Mouse (Mus musculus) thymus, adult 2 months (tissue): ENCODE measurements around the gene Pdlim5.

Experiments used
- CTCF ChIP-seq: fragments of 200-500 bp; IDR thresholded peaks from 2 replicates; pipeline ENCODE4 v1.5.1; 2012; ENCODE audit warnings: mild to moderate bottlenecking, control low read depth, low read length, moderate library complexity, borderline replicate concordance; ENCODE audit not compliant: control insufficient read depth, poor library complexity, insufficient read depth; ENCODE audit errors: extremely low read depth
- POLR2A ChIP-seq: fragments of 200-500 bp; IDR thresholded peaks from 2 replicates; pipeline ENCODE4 v1.6.1; 2012; ENCODE audit warnings: mild to moderate bottlenecking, low read length, control low read depth, moderate library complexity; ENCODE audit not compliant: control insufficient read depth, poor library complexity, insufficient read depth; ENCODE audit errors: extremely low read depth

DNA sequence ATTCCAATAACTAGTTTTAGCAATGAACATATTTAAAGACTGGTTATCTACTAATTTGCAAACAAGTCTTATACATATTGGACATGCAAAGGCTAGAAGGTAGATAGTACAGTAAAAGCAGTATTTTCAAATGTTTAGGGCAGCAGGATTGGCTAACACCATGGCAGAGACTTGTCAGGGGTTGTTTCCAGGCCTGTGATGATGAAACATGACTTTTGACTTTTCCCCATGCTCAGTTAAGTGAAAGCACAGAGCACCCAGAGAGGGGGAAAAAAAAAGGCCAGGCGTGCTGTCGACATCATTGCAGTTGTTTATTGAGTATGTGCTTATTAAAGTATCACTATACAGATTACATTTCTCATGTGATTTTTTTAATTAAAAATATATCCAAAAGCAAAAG is 156.2 kb downstream of the Pdlim5 start:
- TF ChIP-seq CTCF (no peak), POLR2A (no peak)
